Mouse (Mus musculus) cerebellum, adult 2 months (tissue): ENCODE data around the gene Zfp512b.

Experiments used
- CTCF ChIP-seq: fragments of 200-500 bp; IDR thresholded peaks from 2 replicates; pipeline ENCODE4 v1.5.1; 2011; ENCODE audit warnings: low read depth, mild to moderate bottlenecking, control low read depth, low read length, moderate library complexity, borderline replicate concordance; ENCODE audit not compliant: insufficient read depth
- POLR2A ChIP-seq: fragments of 200-500 bp; IDR thresholded peaks from 2 replicates; pipeline ENCODE4 v1.6.1; 2011; ENCODE audit warnings: low read length, control low read depth, borderline replicate concordance; ENCODE audit not compliant: insufficient read depth

GRCm38 (mm10) chr2:181570921-181571595 lies 21.5 kb downstream of the Zfp512b start:
- no peak for TF ChIP-seq CTCF
- TF ChIP-seq POLR2A, result 0 out of 2 replicates have a peak, but pooled peaks have one; percentile 12
